Mouse (Mus musculus): ENCODE measurements at regions not wholly inside any gene's neighbourhood (a gene's known extent, or its start where the extent isn't known, plus 50 kb on each side); places are given as distances from the start of the nearest gene placed in this dataset.

GRCm38 (mm10) chr5:119109501-119109900 is 549.0 kb downstream of the Med13l start:
- Histone ChIP-seq H3K4me3 (ENCODE audit: control insufficient read depth, low read depth, low read length) (no peak overlapping the region), H3K27ac (ENCODE audit: control insufficient read depth, insufficient read depth, low read depth, low read length) (no peak overlapping the region)
- TF ChIP-seq CTCF (IDR thresholded peaks at IDR 0.05; ENCODE audit: control insufficient read depth, insufficient read depth, insufficient replicate concordance, low read depth, low read length) (no peak), POLR2A (IDR thresholded peaks at IDR 0.05; ENCODE audit: control insufficient read depth, low read depth, low read length) (no peak)

GRCm38 (mm10) chr5:119114074-119114473 is 553.6 kb downstream of the Med13l start:
- TF ChIP-seq POLR2A (IDR thresholded peaks at IDR 0.05; ENCODE audit: control insufficient read depth, low read depth, low read length), result no peak
- TF ChIP-seq CTCF (IDR thresholded peaks at IDR 0.05; ENCODE audit: control insufficient read depth, insufficient read depth, insufficient replicate concordance, low read depth, low read length), result no peak
- no peak overlapping the region for H3K27ac ChIP-seq (ENCODE audit: control insufficient read depth, insufficient read depth, low read depth, low read length)
- no peaks in the 10 kb centered on the region for H3K27me3 ChIP-seq (ENCODE audit: control insufficient read depth, insufficient read depth, low read length)
- peak overlapping the region; percentile 62 for H3K4me3 ChIP-seq (ENCODE audit: control insufficient read depth, low read depth, low read length)
- H3K36me3 ChIP-seq (ENCODE audit: control insufficient read depth, insufficient read depth, low read length), result no peaks in the 10 kb centered on the region
- H3K4me1 ChIP-seq (ENCODE audit: control insufficient read depth, insufficient read depth, low read length), result peaks cover 2% of the 10 kb centered on the region

More at GRCm38 (mm10) chr5:119109501-119109900, 549.0 kb downstream of the Med13l start:
- H3K27me3 ChIP-seq (ENCODE audit: control insufficient read depth, insufficient read depth, low read length), result no peaks in the 10 kb centered on the region
- H3K4me1 ChIP-seq (ENCODE audit: control insufficient read depth, insufficient read depth, low read length), result peaks cover 2% of the 10 kb centered on the region
- H3K36me3 ChIP-seq (ENCODE audit: control insufficient read depth, insufficient read depth, low read length), result no peaks in the 10 kb centered on the region

- H3K36me3 ChIP-seq (ENCODE audit: control insufficient read depth, insufficient read depth, low read length), result no peaks in the 10 kb centered on the region
- H3K4me3 ChIP-seq (ENCODE audit: control insufficient read depth, low read depth, low read length), result no peak overlapping the region
- no peaks in the 10 kb centered on the region for H3K27me3 ChIP-seq (ENCODE audit: control insufficient read depth, insufficient read depth, low read length)
- no peaks in the 10 kb centered on the region for H3K4me1 ChIP-seq (ENCODE audit: control insufficient read depth, insufficient read depth, low read length)
- no peak overlapping the region for H3K27ac ChIP-seq (ENCODE audit: control insufficient read depth, insufficient read depth, low read depth, low read length)
- TF ChIP-seq CTCF (IDR thresholded peaks at IDR 0.05; ENCODE audit: control insufficient read depth, insufficient read depth, insufficient replicate concordance, low read depth, low read length) (no peak), POLR2A (IDR thresholded peaks at IDR 0.05; ENCODE audit: control insufficient read depth, low read depth, low read length) (no peak)
Observed at GRCm38 (mm10) chr5:119125745-119126144, 544.7 kb upstream of the Tbx3 start.

GRCm38 (mm10) chr5:119130176-119130575 is 540.3 kb upstream of the Tbx3 start:
- H3K4me3 ChIP-seq (ENCODE audit: control insufficient read depth, low read depth, low read length), result no peak overlapping the region

GRCm38 (mm10) chr5:119131461-119131860 is 539.0 kb upstream of the Tbx3 start:
- H3K4me1 ChIP-seq (ENCODE audit: control insufficient read depth, insufficient read depth, low read length), result no peaks in the 10 kb centered on the region
- H3K4me3 ChIP-seq (ENCODE audit: control insufficient read depth, low read depth, low read length), result no peak overlapping the region
- no peak overlapping the region for H3K27ac ChIP-seq (ENCODE audit: control insufficient read depth, insufficient read depth, low read depth, low read length)
- no peaks in the 10 kb centered on the region for H3K36me3 ChIP-seq (ENCODE audit: control insufficient read depth, insufficient read depth, low read length)
- TF ChIP-seq POLR2A (IDR thresholded peaks at IDR 0.05; ENCODE audit: control insufficient read depth, low read depth, low read length), result no peak
- TF ChIP-seq CTCF (IDR thresholded peaks at IDR 0.05; ENCODE audit: control insufficient read depth, insufficient read depth, insufficient replicate concordance, low read depth, low read length), result no peak
- no peaks in the 10 kb centered on the region for H3K27me3 ChIP-seq (ENCODE audit: control insufficient read depth, insufficient read depth, low read length)

More at GRCm38 (mm10) chr5:119130176-119130575, 540.3 kb upstream of the Tbx3 start:
- Histone ChIP-seq H3K27me3 (ENCODE audit: control insufficient read depth, insufficient read depth, low read length) (no peaks in the 10 kb centered on the region), H3K36me3 (ENCODE audit: control insufficient read depth, insufficient read depth, low read length) (no peaks in the 10 kb centered on the region), H3K27ac (ENCODE audit: control insufficient read depth, insufficient read depth, low read depth, low read length) (no peak overlapping the region), H3K4me1 (ENCODE audit: control insufficient read depth, insufficient read depth, low read length) (no peaks in the 10 kb centered on the region)
- TF ChIP-seq CTCF (IDR thresholded peaks at IDR 0.05; ENCODE audit: control insufficient read depth, insufficient read depth, insufficient replicate concordance, low read depth, low read length) (no peak), POLR2A (IDR thresholded peaks at IDR 0.05; ENCODE audit: control insufficient read depth, low read depth, low read length) (no peak)

- no peaks in the 10 kb centered on the region for H3K27me3 ChIP-seq (ENCODE audit: control insufficient read depth, insufficient read depth, low read length)
- H3K4me3 ChIP-seq (ENCODE audit: control insufficient read depth, low read depth, low read length), result no peak overlapping the region; the same call in 1 of the 2 replicates
- H3K27ac ChIP-seq (ENCODE audit: control insufficient read depth, insufficient read depth, low read depth, low read length), result no peak overlapping the region
- H3K4me1 ChIP-seq (ENCODE audit: control insufficient read depth, insufficient read depth, low read length), result peaks cover 4% of the 10 kb centered on the region
- TF ChIP-seq POLR2A (IDR thresholded peaks at IDR 0.05; ENCODE audit: control insufficient read depth, low read depth, low read length) (no peak), CTCF (IDR thresholded peaks at IDR 0.05; ENCODE audit: control insufficient read depth, insufficient read depth, insufficient replicate concordance, low read depth, low read length) (no peak)
- H3K36me3 ChIP-seq (ENCODE audit: control insufficient read depth, insufficient read depth, low read length), result no peaks in the 10 kb centered on the region
Observed at GRCm38 (mm10) chr5:119133378-119133777, 537.1 kb upstream of the Tbx3 start.

- Histone ChIP-seq H3K27me3 (ENCODE audit: control insufficient read depth, insufficient read depth, low read length) (no peaks in the 10 kb centered on the region), H3K27ac (ENCODE audit: control insufficient read depth, insufficient read depth, low read depth, low read length) (no peak overlapping the region), H3K4me3 (ENCODE audit: control insufficient read depth, low read depth, low read length) (no peak overlapping the region), H3K36me3 (ENCODE audit: control insufficient read depth, insufficient read depth, low read length) (no peaks in the 10 kb centered on the region), H3K4me1 (ENCODE audit: control insufficient read depth, insufficient read depth, low read length) (peaks cover 5% of the 10 kb centered on the region)
- TF ChIP-seq CTCF (IDR thresholded peaks at IDR 0.05; ENCODE audit: control insufficient read depth, insufficient read depth, insufficient replicate concordance, low read depth, low read length), result no peak
- no peak for TF ChIP-seq POLR2A (IDR thresholded peaks at IDR 0.05; ENCODE audit: control insufficient read depth, low read depth, low read length)
Observed at GRCm38 (mm10) chr5:119136916-119137315, 533.6 kb upstream of the Tbx3 start.

GRCm38 (mm10) chr5:119137409-119137808 is 533.1 kb upstream of the Tbx3 start:
- Histone ChIP-seq H3K27ac (ENCODE audit: control insufficient read depth, insufficient read depth, low read depth, low read length) (no peak overlapping the region), H3K4me1 (ENCODE audit: control insufficient read depth, insufficient read depth, low read length) (peaks cover 5% of the 10 kb centered on the region), H3K4me3 (ENCODE audit: control insufficient read depth, low read depth, low read length) (no peak overlapping the region; the same call in none of the 2 replicates), H3K36me3 (ENCODE audit: control insufficient read depth, insufficient read depth, low read length) (no peaks in the 10 kb centered on the region), H3K27me3 (ENCODE audit: control insufficient read depth, insufficient read depth, low read length) (no peaks in the 10 kb centered on the region)
- TF ChIP-seq POLR2A (IDR thresholded peaks at IDR 0.05; ENCODE audit: control insufficient read depth, low read depth, low read length) (no peak), CTCF (IDR thresholded peaks at IDR 0.05; ENCODE audit: control insufficient read depth, insufficient read depth, insufficient replicate concordance, low read depth, low read length) (no peak)
